Mouse (Mus musculus): ENCODE results near the gene Tapt1. TPM values are rescaled to one million over a fixed set of nuclear protein-coding genes. Genes with fewer than 3 reads are reported as not detected.

Tapt1 gene
- total RNA-seq, 2 experiments from 2014 or later = 41.2 to 43.0 TPM

DNA sequence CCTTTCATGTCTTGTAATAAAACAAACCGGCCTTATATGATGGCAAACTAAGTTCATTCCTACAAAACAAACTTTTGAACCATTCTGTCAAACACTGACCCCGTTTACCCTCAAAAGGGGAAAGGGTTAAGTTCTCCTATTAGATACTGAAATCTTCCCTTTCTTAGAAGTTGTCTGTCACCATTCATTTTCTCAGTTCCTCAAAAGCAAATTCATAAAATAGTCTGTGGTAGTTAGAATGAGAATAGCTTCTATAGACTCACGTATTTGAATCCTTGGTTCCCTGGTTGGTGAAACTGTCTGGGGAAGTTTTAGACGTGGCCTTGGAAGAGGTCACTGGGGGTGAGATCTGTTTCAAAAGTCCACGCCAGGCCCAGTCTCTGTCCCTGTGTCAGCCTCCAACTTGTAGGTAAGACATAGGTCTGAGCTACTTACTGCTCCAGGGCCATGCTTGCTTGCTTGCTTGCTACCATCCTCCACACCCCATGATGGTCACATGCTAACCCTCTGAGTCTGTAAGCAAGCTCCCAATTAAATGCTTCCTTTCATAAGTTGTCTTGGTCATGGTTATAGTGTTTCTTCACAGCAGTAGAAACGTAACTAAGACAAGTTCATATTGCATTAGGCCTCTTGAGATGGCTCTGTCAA is 14.5 kb downstream of the Tapt1 start:
- intact Hi-C loops (cut with DNase I) = no loop called here
- no peak for DNase-seq
- Histone ChIP-seq H3K27ac (no peak overlapping the region), H3K4me3 (no peak overlapping the region)
- no peak for TF ChIP-seq CTCF (IDR thresholded peaks at IDR 0.05)

DNA sequence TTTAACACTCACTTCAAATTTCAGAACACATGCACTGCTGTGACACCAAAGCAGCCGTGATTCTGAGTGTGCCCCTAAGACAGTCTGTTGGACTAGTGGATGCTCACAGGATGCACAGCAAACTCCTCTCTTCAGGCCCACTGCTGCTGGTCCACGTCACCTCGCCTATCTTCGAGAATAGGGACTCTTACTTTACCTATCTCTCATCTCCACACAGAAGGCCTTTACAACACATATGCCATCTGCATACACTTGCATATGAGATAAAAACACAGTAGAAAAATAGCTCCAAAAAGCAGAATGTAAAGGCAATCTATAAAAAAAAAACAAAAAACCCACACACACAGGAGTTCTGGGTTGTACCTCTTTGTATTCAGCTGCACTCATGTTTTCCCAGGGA is 19.1 kb downstream of the Tapt1 start:
- no peak for DNase-seq
- intact Hi-C loops (cut with DNase I) = no loop called here
- Histone ChIP-seq H3K4me3 (no peak overlapping the region), H3K27ac (no peak overlapping the region)
- TF ChIP-seq CTCF (IDR thresholded peaks at IDR 0.05) = no peak

DNA sequence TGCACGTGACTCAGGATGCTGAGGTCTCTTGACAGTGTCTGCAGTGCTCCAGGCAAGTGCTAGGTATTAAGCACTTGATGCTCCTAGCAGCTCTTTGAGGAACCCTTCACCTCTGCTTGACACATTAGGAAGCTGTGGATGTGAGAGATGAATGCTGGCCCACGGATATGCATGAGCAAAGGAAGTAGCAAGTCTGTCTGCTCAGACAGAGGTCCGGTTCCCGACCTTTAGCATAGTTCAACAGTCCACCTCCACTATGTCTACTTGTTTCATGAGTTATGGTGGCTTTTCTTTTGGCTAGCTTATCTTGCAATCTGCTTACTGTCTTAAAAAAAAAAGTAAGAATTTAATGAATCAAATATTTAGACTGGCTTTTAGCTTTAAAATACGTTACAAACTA is 19.8 kb downstream of the Tapt1 start:
- no peak for TF ChIP-seq CTCF (IDR thresholded peaks at IDR 0.05)
- intact Hi-C loops (cut with DNase I) = no loop called here
- no peak for DNase-seq
- Histone ChIP-seq H3K27ac (no peak overlapping the region), H3K4me3 (no peak overlapping the region)

DNA sequence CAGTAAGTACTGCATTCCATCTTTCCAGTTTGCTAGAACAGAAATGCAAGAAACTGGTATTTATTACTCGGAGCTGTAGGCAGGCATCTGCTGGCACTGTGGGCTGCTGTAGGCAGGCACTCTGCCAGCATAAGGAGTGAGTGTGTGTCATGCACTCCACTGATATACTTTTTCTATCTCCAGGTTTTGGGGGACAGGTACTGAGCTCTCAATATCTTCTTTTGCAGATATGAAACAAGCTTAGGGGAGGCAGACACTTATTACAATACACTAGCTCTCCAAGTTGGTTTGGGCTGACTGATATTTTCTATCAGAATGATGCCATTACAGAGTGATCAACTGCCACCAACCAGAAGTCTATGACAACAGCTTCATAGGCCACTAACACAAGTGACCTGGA is 23.0 kb downstream of the Tapt1 start:
- H3K4me3 ChIP-seq = no peak overlapping the region
- DNase-seq = peak; percentile 51
- no peak for TF ChIP-seq CTCF (IDR thresholded peaks at IDR 0.05)
- no peak overlapping the region for H3K27ac ChIP-seq
- intact Hi-C loops (cut with DNase I) = no loop called here

DNA sequence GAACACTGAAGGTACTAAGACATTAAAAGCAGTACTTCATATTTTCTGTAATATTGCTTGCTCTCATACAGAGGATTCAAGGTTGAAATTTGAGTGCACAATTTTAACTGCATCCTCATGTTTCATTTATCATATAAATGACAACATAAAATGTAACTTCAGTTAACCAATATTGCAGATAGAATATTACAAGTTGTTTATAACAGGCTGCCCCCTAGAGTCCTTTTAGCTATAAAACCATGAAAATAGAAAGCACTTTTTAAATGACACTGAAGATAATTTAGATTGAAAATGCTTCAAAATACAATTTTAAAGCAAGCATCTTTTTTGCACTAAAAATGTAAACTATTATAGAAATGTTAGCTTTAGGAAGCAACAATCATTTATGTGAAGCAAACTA is 24.8 kb downstream of the Tapt1 start:
- intact Hi-C loops (cut with DNase I) = no loop called here

DNA sequence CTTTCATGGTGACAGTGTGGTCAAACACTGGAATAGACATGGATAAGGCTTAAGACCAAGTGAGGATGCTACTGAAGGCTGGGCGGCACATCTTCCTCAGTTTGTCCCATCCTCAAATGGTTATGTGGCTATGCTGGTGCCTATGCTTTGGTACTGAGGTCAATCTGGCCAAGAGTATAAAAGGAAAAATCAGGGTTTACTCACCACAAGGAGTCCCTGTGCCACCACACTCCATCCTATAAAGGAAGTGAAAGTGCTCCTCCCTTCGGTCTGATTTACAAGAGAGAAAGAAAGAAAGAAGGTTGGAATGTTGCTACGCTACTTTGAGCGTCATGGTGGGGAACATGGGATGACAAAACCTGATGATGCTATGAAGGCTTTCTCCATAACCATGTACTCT is 27.3 kb downstream of the Tapt1 start:
- DNase-seq = no peak
- no peak for TF ChIP-seq CTCF (IDR thresholded peaks at IDR 0.05)
- H3K27ac ChIP-seq = no peak overlapping the region
- intact Hi-C loops (cut with DNase I) = no loop called here
- no peak overlapping the region for H3K4me3 ChIP-seq

More for the DNA sequence above, 24.8 kb downstream of the Tapt1 start:
- Histone ChIP-seq H3K27ac (no peak overlapping the region), H3K4me3 (no peak overlapping the region)
- no peak for DNase-seq
- peak; percentile 16; the same call in 1 of the 2 replicates for TF ChIP-seq CTCF (IDR thresholded peaks at IDR 0.05)

DNA sequence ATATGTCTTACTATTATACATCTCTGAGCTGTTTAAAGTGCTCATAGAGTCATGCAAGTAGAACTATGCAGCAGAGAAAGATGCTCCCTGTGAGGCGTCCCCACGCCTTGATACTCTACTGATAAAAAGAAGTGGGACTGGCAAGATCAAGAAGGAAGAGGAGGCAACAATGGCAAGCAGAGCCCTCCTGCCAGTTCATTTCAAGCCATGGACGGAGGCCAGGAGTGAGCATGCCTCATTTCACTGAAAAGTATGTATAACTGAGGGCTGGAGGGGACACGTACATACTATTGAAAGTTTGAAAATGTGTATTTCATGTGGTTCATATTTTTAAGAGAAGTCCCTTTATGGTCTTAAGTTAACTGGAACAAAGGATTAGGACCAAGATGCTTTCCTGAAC is 28.0 kb downstream of the Tapt1 start:
- no peak overlapping the region for H3K27ac ChIP-seq
- intact Hi-C loops (cut with DNase I) = no loop called here
- H3K4me3 ChIP-seq = no peak overlapping the region
- no peak for DNase-seq
- no peak for TF ChIP-seq CTCF (IDR thresholded peaks at IDR 0.05)

DNA sequence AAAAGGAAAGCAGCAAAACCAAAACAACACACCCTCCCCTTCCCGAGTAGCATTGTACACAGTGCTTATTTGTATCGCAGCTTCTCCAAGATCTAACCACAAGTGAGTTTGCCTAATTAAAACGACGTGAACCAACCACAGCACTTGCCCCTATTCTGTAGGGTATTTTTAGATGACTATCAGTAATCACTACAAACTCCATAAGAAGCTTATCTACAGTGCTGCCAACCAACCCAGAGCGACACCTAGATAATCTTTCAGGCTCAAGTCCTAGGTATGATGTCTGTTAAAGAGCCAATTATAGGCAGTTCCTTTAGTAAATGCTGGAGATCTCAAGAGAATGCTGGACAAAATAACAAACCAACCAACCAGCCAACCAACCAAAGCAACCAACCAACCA is 28.6 kb downstream of the Tapt1 start:
- no peak overlapping the region for H3K27ac ChIP-seq
- DNase-seq = no peak
- no peak for TF ChIP-seq CTCF (IDR thresholded peaks at IDR 0.05)
- no peak overlapping the region for H3K4me3 ChIP-seq
- intact Hi-C loops (cut with DNase I) = no loop called here

DNA sequence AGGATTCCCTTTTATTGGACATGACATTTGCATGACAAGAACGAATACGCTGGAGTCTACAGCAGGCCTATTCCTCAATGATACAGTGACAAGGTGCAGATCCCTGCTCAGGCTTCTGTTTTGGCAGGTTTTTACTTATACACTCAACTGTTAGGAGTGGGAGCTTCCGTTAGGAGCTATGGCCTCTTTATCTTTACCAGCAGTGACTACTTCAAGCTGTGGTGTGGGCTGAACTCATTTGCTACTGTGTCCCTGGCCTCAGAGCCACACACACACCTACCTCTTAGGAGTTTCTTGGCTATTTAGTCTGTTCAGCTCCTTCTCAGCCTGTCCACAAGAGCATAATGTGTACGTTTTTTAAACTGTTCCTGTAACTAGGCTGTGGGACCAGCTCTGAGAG is 30.3 kb downstream of the Tapt1 start:
- TF ChIP-seq CTCF (IDR thresholded peaks at IDR 0.05) = no peak
- DNase-seq = no peak
- H3K27ac ChIP-seq = no peak overlapping the region
- no peak overlapping the region for H3K4me3 ChIP-seq
- intact Hi-C loops (cut with DNase I) = no loop called here

DNA sequence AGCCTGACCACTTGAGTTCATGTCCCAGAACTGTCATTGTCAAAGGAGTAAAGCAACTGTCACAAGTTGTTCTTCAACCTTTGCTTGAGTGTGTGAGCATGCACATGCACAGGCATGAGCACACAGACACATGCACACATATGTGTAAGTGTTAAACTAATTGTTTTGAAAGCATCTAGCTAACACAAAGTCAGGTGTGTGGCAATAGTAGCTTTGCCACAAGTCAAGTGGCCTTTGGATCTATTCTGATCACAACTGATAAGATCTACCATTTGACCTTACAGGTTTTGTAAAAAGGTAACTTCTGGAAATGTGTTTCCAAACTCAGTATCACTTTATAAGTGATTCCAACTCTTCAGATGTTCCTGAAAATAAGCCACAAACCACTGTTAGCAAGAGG is 39.1 kb downstream of the Tapt1 start:
- intact Hi-C loops (cut with DNase I) = no loop called here
- no peak for TF ChIP-seq CTCF (IDR thresholded peaks at IDR 0.05)
- Histone ChIP-seq H3K4me3 (no peak overlapping the region), H3K27ac (no peak overlapping the region)
- no peak for DNase-seq

DNA sequence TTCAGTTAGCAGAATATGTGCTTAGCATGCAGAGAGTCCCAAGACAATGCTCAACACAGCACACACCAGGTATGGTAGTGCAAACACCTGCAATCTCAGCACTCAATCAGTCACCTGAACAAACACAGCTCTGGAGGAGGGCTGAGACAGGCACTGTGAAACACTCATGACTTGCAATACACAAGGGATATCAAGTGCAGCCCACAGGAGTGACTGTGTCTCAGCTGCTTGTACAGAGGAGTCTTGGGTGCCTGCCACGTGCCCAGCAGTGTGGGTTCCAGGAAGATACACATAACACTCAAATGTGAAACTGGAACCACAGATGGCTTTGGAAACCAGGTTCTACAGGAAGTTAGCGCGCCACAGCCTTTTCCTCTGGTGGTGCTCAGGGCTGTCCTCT is 44.8 kb downstream of the Tapt1 start:
- intact Hi-C loops (cut with DNase I) = loop anchor here (5.0 kb wide), 1 partner anchor 36 kb away; no protein-coding TSS in a partner anchor
- Histone ChIP-seq H3K4me3 (no peak overlapping the region), H3K27ac (peak overlapping the region; percentile 51)
- DNase-seq = peak; percentile 71
- no peak for TF ChIP-seq CTCF (IDR thresholded peaks at IDR 0.05)

DNA sequence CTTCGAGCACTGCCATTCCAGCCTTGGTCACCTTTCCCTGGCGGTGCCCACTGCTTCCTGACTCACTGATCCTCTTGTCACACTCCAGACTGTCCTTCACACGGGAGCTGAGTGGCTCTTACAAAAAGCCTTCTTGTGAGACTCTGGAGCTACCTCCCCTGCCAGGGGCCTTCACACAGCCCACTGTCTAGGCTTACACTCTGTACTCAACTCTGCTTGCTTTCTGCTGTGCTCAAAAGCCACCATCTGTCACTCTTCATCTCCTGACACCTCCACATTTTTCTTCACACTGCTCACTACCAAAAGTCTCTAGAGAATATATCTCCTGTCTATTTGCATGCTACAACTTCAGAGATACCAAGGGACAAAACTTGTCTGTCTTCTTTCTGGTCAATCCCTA is 46.0 kb downstream of the Tapt1 start:
- Histone ChIP-seq H3K4me3 (no peak overlapping the region), H3K27ac (no peak overlapping the region)
- intact Hi-C loops (cut with DNase I) = loop anchor here (5.0 kb wide), 1 partner anchor 37 kb away; no protein-coding TSS in a partner anchor
- TF ChIP-seq CTCF (IDR thresholded peaks at IDR 0.05) = no peak
- DNase-seq = no peak

DNA sequence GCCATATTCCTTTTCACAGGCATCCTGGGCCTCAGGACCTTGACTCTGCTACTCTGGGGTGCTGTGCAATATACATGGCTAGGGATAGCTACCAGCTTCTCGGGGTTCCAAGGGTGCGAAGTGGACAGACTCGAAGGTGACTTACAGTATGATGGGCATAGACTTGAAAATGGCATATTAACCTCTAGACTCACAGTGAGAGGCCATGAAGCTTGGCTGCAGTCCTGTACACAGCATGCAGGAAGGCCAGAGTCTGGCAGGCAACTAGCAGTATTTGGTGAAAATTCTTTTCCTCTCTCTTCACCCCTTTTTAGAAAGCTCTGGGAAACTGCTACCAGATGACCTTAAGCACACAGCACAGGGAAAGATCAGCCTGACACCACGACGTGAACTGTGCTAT is 52.4 kb downstream of the Tapt1 start:
- no peak overlapping the region for H3K4me3 ChIP-seq
- no peak for TF ChIP-seq CTCF (IDR thresholded peaks at IDR 0.05)
- intact Hi-C loops (cut with DNase I) = no loop called here
- no peak overlapping the region for H3K27ac ChIP-seq
- DNase-seq = no peak

DNA sequence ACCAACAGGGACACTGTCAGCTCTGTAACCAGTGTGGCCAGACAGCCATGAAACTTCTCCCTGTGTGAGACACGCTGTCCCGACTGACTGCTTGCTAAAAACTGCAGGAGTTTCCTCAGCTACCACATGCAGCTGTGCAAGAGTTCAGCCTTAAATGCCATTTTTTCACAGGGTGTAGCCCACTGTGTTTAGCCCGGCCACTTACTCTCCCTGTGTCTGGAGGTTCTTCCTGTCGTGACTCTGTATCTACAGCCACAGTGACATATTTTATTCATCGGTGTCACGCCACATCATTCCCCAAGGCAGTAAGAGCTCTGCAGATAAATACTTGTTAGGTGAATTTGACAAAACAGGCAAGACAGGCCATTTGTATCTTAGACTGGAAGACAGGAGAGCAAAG is 59.6 kb downstream of the Tapt1 start:
- no peak for DNase-seq
- intact Hi-C loops (cut with DNase I) = loop anchor here (10.0 kb wide), 1 partner anchor 122 kb away; no protein-coding TSS in a partner anchor
- TF ChIP-seq CTCF (IDR thresholded peaks at IDR 0.05) = no peak
- Histone ChIP-seq H3K4me3 (no peak overlapping the region), H3K27ac (no peak overlapping the region)

All from gastrocnemius, adult 2 months (tissue).